Mouse (Mus musculus): ENCODE results near the gene 2310061I04Rik. TPM values are rescaled to one million over a fixed set of nuclear protein-coding genes. Genes with fewer than 3 reads are reported as not detected.

The 2310061I04Rik gene
- polyA plus RNA-seq, 1 experiment, result 132 TPM

- peak overlapping the region; percentile 6; the same call in 1 of the 2 replicates for H3K27ac ChIP-seq (ENCODE audit: insufficient read depth, low read depth, low read length)
- peaks cover 11% of the 10 kb centered on the region; the same call in 1 of the 2 replicates for H3K4me1 ChIP-seq (ENCODE audit: control insufficient read depth, insufficient read depth, low read length)
- WGBS, result 50% methylated on average over 9 of the region's 9 CpGs
- TF ChIP-seq POLR2A (IDR thresholded peaks at IDR 0.05; ENCODE audit: low read depth, low read length) (no peak), CTCF (conservative IDR thresholded peaks at IDR 0.05; ENCODE audit: insufficient read depth, insufficient read length, low read depth, low read length) (no peak)
- DNase-seq, result peak; percentile 80
- no peaks in the 10 kb centered on the region for H3K27me3 ChIP-seq (replicated peaks; ENCODE audit: control insufficient read depth, insufficient read depth, low read length)
- no peaks in the 10 kb centered on the region for H3K36me3 ChIP-seq (ENCODE audit: control insufficient read depth, insufficient read depth, low read length)
- no peak overlapping the region for H3K4me3 ChIP-seq (ENCODE audit: insufficient read depth, low read depth, low read length)
Observed at GRCm38 (mm10) chr17:35903343-35903991, 6.2 kb upstream of the 2310061I04Rik start.

DNA sequence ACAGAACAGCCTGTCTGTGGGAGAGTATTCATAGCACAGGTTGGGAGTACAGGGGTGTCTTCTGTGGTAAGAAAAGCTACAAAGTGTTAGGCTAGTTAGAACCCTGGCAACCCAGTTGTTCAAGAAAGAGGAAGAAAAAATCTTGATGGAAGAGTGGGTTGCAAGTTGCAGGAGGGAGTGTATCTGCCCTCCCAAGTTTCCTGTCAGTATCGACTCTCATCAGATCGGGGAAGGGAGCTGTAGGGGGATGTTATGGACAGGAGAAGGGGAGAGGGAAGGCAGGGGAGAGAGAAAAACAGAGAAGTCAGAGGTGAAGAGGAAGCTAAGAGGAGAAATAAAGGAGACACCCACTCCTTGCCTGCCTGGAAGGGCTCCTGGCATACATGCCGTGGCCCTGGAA lies 3.4 kb upstream of the 2310061I04Rik start:
- H3K4me1 ChIP-seq (ENCODE audit: control insufficient read depth, insufficient read depth, low read length), result peaks cover 18% of the 10 kb centered on the region; the same call in 1 of the 2 replicates
- no peaks in the 10 kb centered on the region for H3K27me3 ChIP-seq (replicated peaks; ENCODE audit: control insufficient read depth, insufficient read depth, low read length)
- H3K36me3 ChIP-seq (ENCODE audit: control insufficient read depth, insufficient read depth, low read length), result no peaks in the 10 kb centered on the region
- H3K27ac ChIP-seq (ENCODE audit: insufficient read depth, low read depth, low read length), result no peak overlapping the region
- WGBS, result 76% methylated on average over 3 of the region's 3 CpGs
- no peak overlapping the region for H3K4me3 ChIP-seq (ENCODE audit: insufficient read depth, low read depth, low read length)
- no peak for DNase-seq
- TF ChIP-seq CTCF (conservative IDR thresholded peaks at IDR 0.05; ENCODE audit: insufficient read depth, insufficient read length, low read depth, low read length) (no peak), POLR2A (IDR thresholded peaks at IDR 0.05; ENCODE audit: low read depth, low read length) (no peak)

- no peak for DNase-seq
- Histone ChIP-seq H3K4me1 (ENCODE audit: control insufficient read depth, insufficient read depth, low read length) (peaks cover 9% of the 10 kb centered on the region; the same call in 1 of the 2 replicates), H3K4me3 (ENCODE audit: insufficient read depth, low read depth, low read length) (0 out of 2 replicates have a peak overlapping the region, but pooled peaks have one; percentile 16), H3K27me3 (replicated peaks; ENCODE audit: control insufficient read depth, insufficient read depth, low read length) (no peaks in the 10 kb centered on the region), H3K27ac (ENCODE audit: insufficient read depth, low read depth, low read length) (no peak overlapping the region), H3K36me3 (ENCODE audit: control insufficient read depth, insufficient read depth, low read length) (no peaks in the 10 kb centered on the region; the same call in 1 of the 2 replicates)
- 31% methylated on average over 23 of the region's 23 CpGs for WGBS
- TF ChIP-seq POLR2A (IDR thresholded peaks at IDR 0.05; ENCODE audit: low read depth, low read length) (no peak), CTCF (conservative IDR thresholded peaks at IDR 0.05; ENCODE audit: insufficient read depth, insufficient read length, low read depth, low read length) (no peak)
Observed at GRCm38 (mm10) chr17:35897644-35898573, 678 bp upstream of the 2310061I04Rik start.

DNA sequence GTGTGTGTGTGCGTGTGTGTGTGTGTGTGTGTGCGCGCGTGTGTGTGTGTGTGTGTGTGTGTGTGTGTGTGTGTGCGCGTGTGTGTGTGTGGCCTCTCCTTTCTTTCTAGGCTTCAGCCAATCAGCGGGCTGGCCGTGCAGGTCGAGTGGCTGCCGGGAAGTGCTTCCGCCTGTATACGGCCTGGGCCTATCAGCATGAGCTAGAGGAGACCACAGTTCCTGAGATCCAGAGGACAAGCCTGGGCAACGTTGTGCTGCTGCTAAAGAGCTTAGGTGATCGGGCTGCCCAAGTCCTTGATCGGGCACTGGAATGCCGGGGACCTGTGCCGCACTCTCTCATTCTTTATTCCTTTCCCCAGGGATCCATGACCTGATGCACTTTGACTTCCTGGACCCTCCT lies 9.5 kb downstream of the 2310061I04Rik start:
- H3K36me3 ChIP-seq (ENCODE audit: control insufficient read depth, insufficient read depth, low read length), result peaks cover 2% of the 10 kb centered on the region
- no peaks in the 10 kb centered on the region for H3K4me1 ChIP-seq (ENCODE audit: control insufficient read depth, insufficient read depth, low read length)
- H3K27ac ChIP-seq (ENCODE audit: insufficient read depth, low read depth, low read length), result no peak overlapping the region
- no peaks in the 10 kb centered on the region for H3K27me3 ChIP-seq (replicated peaks; ENCODE audit: control insufficient read depth, insufficient read depth, low read length)
- no peak overlapping the region for H3K4me3 ChIP-seq (ENCODE audit: insufficient read depth, low read depth, low read length)
- TF ChIP-seq CTCF (conservative IDR thresholded peaks at IDR 0.05; ENCODE audit: insufficient read depth, insufficient read length, low read depth, low read length) (no peak), POLR2A (IDR thresholded peaks at IDR 0.05; ENCODE audit: low read depth, low read length) (no peak)
- 87% methylated on average over 15 of the region's 17 CpGs for WGBS
- DNase-seq, result no peak

GRCm38 (mm10) chr17:35883777-35884176 lies 13.5 kb downstream of the 2310061I04Rik start:
- 96% methylated on average over 14 of the region's 14 CpGs for WGBS
- Histone ChIP-seq H3K27ac (ENCODE audit: insufficient read depth, low read depth, low read length) (no peak overlapping the region), H3K27me3 (replicated peaks; ENCODE audit: control insufficient read depth, insufficient read depth, low read length) (no peaks in the 10 kb centered on the region), H3K36me3 (ENCODE audit: control insufficient read depth, insufficient read depth, low read length) (no peaks in the 10 kb centered on the region; the same call in none of the 2 replicates), H3K4me1 (ENCODE audit: control insufficient read depth, insufficient read depth, low read length) (peaks cover 10% of the 10 kb centered on the region; the same call in 1 of the 2 replicates), H3K4me3 (ENCODE audit: insufficient read depth, low read depth, low read length) (no peak overlapping the region)
- no peak for DNase-seq
- TF ChIP-seq POLR2A (IDR thresholded peaks at IDR 0.05; ENCODE audit: low read depth, low read length), result no peak
- TF ChIP-seq CTCF (conservative IDR thresholded peaks at IDR 0.05; ENCODE audit: insufficient read depth, insufficient read length, low read depth, low read length), result no peak

DNA sequence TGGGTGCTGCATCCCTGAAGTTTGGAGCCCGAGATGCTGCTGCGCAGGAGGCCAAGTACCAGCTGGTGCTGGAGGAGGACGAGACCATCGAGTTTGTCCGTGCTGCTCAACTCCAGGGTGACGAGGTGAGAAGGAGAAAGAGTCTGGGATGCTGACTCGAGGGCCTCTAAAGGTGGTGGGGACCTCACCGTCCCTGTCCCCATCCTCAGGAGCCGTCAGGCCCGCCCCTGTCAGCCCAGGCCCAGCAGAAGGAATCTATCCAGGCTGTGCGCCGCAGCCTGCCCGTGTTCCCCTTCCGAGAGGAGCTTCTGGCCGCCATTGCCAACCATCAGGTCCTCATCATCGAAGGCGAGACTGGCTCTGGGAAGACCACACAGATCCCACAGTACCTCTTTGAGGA lies 14.3 kb downstream of the 2310061I04Rik start:
- Histone ChIP-seq H3K36me3 (ENCODE audit: control insufficient read depth, insufficient read depth, low read length) (no peaks in the 10 kb centered on the region; the same call in none of the 2 replicates), H3K27me3 (replicated peaks; ENCODE audit: control insufficient read depth, insufficient read depth, low read length) (no peaks in the 10 kb centered on the region), H3K4me3 (ENCODE audit: insufficient read depth, low read depth, low read length) (no peak overlapping the region), H3K27ac (ENCODE audit: insufficient read depth, low read depth, low read length) (no peak overlapping the region), H3K4me1 (ENCODE audit: control insufficient read depth, insufficient read depth, low read length) (peaks cover 10% of the 10 kb centered on the region; the same call in 1 of the 2 replicates)
- 93% methylated on average over 17 of the region's 17 CpGs for WGBS
- no peak for TF ChIP-seq CTCF (conservative IDR thresholded peaks at IDR 0.05; ENCODE audit: insufficient read depth, insufficient read length, low read depth, low read length)
- no peak for TF ChIP-seq POLR2A (IDR thresholded peaks at IDR 0.05; ENCODE audit: low read depth, low read length)
- no peak for DNase-seq

Data from kidney, adult 2 months (tissue).